Mouse (Mus musculus): Measurements from ENCODE around the gene Aif1l.

DNA sequence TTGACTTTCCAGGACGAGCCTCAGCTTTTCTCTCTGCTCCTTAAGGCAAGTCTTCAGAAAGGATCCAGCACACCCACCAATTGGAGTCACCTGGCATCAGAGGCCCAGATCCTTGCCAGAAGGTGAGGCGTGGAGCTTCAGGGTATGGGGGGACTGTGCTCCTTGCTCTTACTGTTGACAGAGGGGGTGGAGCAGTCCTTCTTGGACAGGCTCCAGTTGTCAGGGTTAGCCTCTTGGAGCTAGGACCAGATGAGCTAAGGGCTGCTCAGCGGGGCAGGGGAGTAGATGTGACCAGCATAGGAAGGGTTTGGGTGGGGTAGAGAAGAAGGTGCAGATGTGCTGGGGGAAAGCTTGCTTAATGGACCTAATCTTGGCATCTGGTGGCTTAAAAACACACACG is 24.0 kb upstream of the Aif1l start:
- TF ChIP-seq POLR2A (IDR thresholded peaks at IDR 0.05; ENCODE audit: low read depth, low read length), result no peak
- no peak for TF ChIP-seq CTCF (IDR thresholded peaks at IDR 0.05; ENCODE audit: extremely low read depth, insufficient read length, insufficient replicate concordance, low read depth, low read length)

Measured in small intestine, adult 2 months (tissue).